Mouse (Mus musculus) limb, embryonic 10.5 days (tissue): ENCODE results near the gene Ank2. TPM values are rescaled to one million over a fixed set of nuclear protein-coding genes. Genes with fewer than 3 reads are reported as not detected.

ENCODE experiments used
- DNase-seq: peaks from one replicate; pipeline ENCODE4 v3.0.0-alpha.2; 2017; ENCODE audit warnings: low spot score
- H3K27ac ChIP-seq: fragments of 300-500 bp; sonication (generic); 2 replicates; pipeline ENCODE4 v1.5.1; 2016; ENCODE audit warnings: mild to moderate bottlenecking
- H3K27me3 ChIP-seq: fragments of 300-500 bp; sonication (generic); 2 replicates; pipeline ENCODE4 v1.6.1; 2016; ENCODE audit warnings: low read depth, mild to moderate bottlenecking; ENCODE audit not compliant: poor library complexity, severe bottlenecking
- H3K36me3 ChIP-seq: fragments of 300-500 bp; sonication (generic); 2 replicates; pipeline ENCODE4 v1.6.1; 2016; ENCODE audit warnings: mild to moderate bottlenecking, moderate library complexity
- H3K4me1 ChIP-seq: fragments of 300-500 bp; sonication (generic); 2 replicates; pipeline ENCODE4 v1.6.1; 2016
- H3K4me3 ChIP-seq: fragments of 300-500 bp; sonication (generic); 2 replicates; pipeline ENCODE4 v1.5.1; 2016; ENCODE audit warnings: mild to moderate bottlenecking, moderate library complexity
- H3K9me3 ChIP-seq: fragments of 300-500 bp; sonication (generic); replicated peaks from 2 replicates; pipeline ENCODE4 v1.6.1; 2016; ENCODE audit warnings: mild to moderate bottlenecking
- WGBS: fragments of 180-500 bp; shearing (Covaris S2); methylation state at CpG from one replicate; pipeline ENCODE4 v1.1.7; 2016; 5-methylcytosine and 5-hydroxymethylcytosine counted together
- polyA plus RNA-seq: library from polyadenylated mRNA; unstranded; fragments of >200 nt; fragmentation: Nextera tagmentation; extraction: Ambion mirVana; gene quantifications from 2 replicates; pipeline ENCODE4 v1.2.1, GENCODE M21; 2016

Ank2 gene
- polyA plus RNA-seq, 1 experiment from 2014 or later = 15.3 TPM

DNA sequence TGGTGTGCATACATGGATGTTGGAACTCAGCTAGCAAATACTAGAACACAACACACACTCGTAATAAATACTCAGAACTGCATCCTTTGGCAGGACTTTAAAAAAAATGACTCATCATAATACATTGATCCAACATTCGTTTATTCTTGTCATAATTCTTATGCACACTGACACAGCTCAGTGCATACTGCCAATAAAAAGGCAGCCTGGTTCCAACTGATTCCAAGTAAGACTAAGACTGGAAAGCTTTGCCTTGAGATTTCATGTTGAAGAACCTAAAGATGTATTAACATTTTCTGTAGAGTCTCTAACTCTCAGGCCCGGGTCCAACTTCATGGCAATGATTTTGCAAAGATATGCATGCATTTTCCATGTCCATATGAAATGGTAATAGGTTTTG is 512.5 kb downstream of the Ank2 start:
- Histone ChIP-seq H3K27ac (no peak overlapping the region), H3K36me3 (no peaks in the 10 kb centered on the region), H3K9me3 (no peaks in the 10 kb centered on the region), H3K4me3 (no peak overlapping the region), H3K4me1 (no peaks in the 10 kb centered on the region), H3K27me3 (no peaks in the 10 kb centered on the region)
- 90% methylated on average over 3 of the region's 3 CpGs for WGBS
- no peak for DNase-seq

DNA sequence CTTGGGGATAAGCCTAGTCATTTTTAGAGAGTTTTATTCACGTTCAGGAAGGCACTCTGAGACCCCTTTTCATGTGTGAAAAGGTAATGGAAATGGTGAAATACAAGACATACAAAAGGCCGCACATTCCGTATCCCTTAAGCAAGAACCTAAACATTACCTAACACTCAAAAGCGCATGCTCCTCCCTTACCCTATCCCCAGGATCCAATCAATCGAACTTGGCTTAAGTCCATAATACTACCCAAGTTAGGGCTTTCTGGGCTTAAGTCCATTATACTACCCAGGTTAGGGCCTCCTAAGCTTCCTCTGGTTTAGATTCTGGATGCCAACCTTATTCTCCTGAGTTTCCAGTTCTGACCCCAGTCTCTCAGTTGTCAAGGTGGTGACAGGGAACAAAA is 516.3 kb downstream of the Ank2 start:
- Histone ChIP-seq H3K36me3 (no peaks in the 10 kb centered on the region), H3K4me1 (no peaks in the 10 kb centered on the region), H3K27me3 (no peaks in the 10 kb centered on the region), H3K4me3 (no peak overlapping the region), H3K27ac (no peak overlapping the region), H3K9me3 (no peaks in the 10 kb centered on the region)
- DNase-seq = no peak
- 92% methylated on average over 5 of the region's 5 CpGs for WGBS

DNA sequence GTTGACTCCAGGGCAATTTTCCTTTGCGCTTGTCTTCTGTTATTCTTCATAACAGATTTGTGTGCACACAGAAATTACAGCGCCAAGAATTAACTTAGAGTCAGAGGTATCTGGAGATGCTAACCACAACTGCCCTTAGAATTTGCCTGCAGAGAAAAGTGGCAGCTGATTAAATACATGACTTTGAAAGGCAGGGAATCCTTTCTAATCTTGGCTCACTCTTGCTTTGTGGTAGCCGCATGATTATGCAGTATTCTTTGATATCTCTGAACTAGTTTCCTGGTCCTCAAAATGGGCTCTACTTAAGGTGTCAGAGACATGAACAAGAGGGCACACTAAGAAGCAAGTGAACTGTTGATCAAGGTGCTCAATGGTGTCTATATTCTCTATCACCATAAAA is 518.0 kb downstream of the Ank2 start:
- Histone ChIP-seq H3K4me1 (no peaks in the 10 kb centered on the region), H3K9me3 (no peaks in the 10 kb centered on the region), H3K27ac (no peak overlapping the region), H3K36me3 (no peaks in the 10 kb centered on the region), H3K4me3 (no peak overlapping the region), H3K27me3 (no peaks in the 10 kb centered on the region)
- WGBS = 97% methylated on average over 3 of the region's 3 CpGs
- DNase-seq = no peak

DNA sequence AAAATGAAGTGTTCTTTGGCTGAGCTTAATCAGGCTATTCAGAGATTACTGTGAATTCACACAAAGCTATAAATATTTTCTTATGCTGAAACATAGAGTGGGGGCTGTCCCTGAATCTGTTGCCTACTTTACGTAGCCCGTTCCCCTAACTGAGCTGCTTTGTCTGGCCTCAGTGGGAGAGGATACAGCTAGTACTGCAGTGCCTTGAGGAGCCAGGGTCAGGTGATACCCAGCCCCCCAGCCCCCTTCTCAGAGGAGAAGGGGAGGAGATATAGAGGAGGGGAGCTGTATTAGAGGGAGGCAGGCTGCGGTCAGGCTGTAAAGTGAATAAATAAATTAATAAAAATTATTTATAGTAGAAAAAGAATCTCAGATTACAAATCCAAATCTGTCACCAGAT is 519.5 kb downstream of the Ank2 start:
- WGBS = 92% methylated on average over 3 of the region's 3 CpGs
- DNase-seq = no peak
- H3K4me3 ChIP-seq = no peak overlapping the region
- no peaks in the 10 kb centered on the region for H3K9me3 ChIP-seq
- H3K27me3 ChIP-seq = no peaks in the 10 kb centered on the region
- no peaks in the 10 kb centered on the region for H3K36me3 ChIP-seq
- H3K27ac ChIP-seq = no peak overlapping the region
- no peaks in the 10 kb centered on the region for H3K4me1 ChIP-seq

DNA sequence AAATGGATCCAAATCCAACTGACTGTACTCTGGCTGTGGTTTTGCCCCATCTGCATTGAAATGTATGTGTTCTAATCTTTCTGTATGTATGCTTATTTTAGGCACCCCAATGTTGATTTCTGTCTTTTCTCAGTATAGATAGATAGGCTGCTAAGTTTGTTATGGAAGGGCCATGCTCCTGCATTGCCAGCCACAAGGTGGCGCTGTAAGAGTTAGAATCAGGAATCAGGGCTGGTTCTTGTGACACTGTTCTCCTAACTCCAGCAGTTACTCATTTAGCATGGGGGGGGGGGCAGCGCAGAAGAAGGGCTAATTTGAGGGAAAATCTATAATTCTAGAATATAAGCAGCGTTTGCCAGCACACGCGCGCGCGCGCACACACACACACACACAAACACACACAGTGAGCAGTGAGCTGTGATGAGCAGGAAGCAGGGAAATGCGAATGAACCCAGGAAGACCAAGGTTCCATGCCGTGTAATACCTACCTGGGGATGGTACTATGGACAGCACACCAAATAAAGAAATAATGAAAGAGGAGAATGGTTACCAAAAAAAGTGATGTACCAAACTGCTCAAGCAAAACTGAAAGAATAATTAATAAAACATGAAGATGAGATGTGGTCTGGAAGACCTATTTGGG is 520.3 kb downstream of the Ank2 start:
- Histone ChIP-seq H3K4me1 (no peaks in the 10 kb centered on the region), H3K27me3 (no peaks in the 10 kb centered on the region), H3K9me3 (no peaks in the 10 kb centered on the region), H3K27ac (no peak overlapping the region), H3K36me3 (no peaks in the 10 kb centered on the region), H3K4me3 (no peak overlapping the region)
- peak; percentile 78 for DNase-seq
- whole genome bisulfite sequencing = 69% methylated on average over 11 of the region's 11 CpGs

DNA sequence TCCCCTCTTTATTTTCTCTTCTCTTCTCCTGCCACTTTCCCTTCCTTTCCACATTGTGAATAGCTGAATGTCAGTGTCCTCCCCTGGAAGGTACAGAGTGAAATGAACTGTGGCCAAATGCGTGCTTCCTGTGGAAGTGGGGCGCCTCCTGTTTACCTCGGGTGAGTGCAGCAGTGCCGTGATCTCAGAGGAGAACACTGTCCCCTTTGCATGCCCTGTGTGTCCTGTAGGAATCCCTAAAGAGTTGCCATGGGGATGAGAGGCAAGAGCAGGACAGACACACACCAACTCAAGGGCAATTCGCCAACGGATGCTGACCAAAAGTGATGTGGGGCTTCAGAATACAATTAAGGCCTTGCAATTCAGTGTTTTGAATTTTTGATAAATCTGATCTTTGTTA is 521.8 kb downstream of the Ank2 start:
- H3K4me1 ChIP-seq = no peaks in the 10 kb centered on the region
- H3K27me3 ChIP-seq = no peaks in the 10 kb centered on the region
- H3K36me3 ChIP-seq = no peaks in the 10 kb centered on the region
- 86% methylated on average over 6 of the region's 6 CpGs for whole genome bisulfite sequencing
- DNase-seq = no peak
- H3K27ac ChIP-seq = no peak overlapping the region
- H3K4me3 ChIP-seq = no peak overlapping the region
- no peaks in the 10 kb centered on the region for H3K9me3 ChIP-seq

DNA sequence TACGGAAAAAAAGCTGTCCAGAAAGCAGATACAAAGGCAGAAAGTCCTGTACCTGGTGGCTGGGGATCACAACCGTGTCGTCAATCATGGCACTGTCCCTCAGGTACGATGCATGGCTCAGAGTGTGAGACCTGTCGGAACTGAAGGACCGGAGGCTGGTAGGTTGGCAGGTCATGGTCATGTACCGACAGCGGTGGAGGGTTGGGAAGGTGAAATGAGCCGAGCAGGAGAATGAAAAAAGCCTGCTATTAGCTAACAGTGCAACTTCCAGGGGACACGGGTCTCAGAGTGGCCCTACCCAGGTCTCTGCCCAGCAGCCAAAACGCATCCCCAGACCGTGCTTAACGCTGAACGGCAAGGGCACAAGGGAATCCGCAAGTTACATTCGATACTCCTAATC is 522.4 kb downstream of the Ank2 start:
- no peaks in the 10 kb centered on the region for H3K27me3 ChIP-seq
- H3K4me1 ChIP-seq = no peaks in the 10 kb centered on the region
- no peaks in the 10 kb centered on the region for H3K9me3 ChIP-seq
- no peak for DNase-seq
- no peaks in the 10 kb centered on the region for H3K36me3 ChIP-seq
- H3K27ac ChIP-seq = no peak overlapping the region
- no peak overlapping the region for H3K4me3 ChIP-seq
- WGBS = 90% methylated on average over 16 of the region's 16 CpGs

DNA sequence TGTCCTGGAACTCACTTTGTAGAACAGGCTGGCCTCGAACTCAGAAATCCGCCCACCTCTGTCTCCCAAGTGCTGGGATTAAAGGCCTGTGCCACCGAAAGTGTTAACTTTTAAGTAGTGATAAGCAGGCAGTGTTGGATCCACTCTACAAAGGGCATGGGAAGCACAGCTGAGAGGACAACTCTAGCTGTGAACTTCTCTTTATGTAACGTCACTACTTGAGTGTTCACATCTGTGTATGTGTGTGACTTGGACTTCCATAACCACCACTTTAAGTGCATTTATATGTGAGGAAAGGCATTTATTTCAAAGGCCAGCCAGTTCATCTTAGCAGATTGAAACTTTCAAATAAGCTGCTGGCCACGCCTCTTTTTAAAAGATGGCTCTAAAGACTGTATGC is 523.7 kb downstream of the Ank2 start:
- no peak for DNase-seq
- Histone ChIP-seq H3K27me3 (no peaks in the 10 kb centered on the region), H3K27ac (no peak overlapping the region), H3K4me1 (no peaks in the 10 kb centered on the region), H3K4me3 (no peak overlapping the region), H3K9me3 (no peaks in the 10 kb centered on the region), H3K36me3 (no peaks in the 10 kb centered on the region)
- WGBS = 90% methylated on average over 5 of the region's 5 CpGs

DNA sequence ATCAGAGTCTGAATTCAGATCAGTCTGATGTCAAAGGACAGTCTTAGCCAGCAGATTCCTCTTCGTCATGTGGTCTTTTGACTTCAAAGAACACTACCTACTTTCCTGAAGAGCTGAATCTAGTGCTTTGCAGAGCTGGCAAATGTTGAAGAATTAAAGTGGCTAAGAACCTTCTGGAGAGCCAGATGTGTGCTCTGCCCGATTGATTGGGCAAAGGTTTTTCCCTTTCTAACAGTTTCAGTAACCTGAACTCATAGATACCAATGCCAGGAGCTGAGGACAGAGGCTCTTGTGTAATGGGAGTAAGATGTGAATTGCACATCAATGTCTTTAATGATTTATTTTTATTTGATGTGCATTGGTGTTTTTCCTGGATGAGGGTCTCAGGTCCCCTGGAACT is 525.6 kb downstream of the Ank2 start:
- Histone ChIP-seq H3K4me1 (no peaks in the 10 kb centered on the region), H3K36me3 (no peaks in the 10 kb centered on the region), H3K4me3 (no peak overlapping the region), H3K27me3 (no peaks in the 10 kb centered on the region), H3K9me3 (no peaks in the 10 kb centered on the region), H3K27ac (no peak overlapping the region)
- WGBS = 88% methylated on average over 2 of the region's 2 CpGs
- DNase-seq = no peak

DNA sequence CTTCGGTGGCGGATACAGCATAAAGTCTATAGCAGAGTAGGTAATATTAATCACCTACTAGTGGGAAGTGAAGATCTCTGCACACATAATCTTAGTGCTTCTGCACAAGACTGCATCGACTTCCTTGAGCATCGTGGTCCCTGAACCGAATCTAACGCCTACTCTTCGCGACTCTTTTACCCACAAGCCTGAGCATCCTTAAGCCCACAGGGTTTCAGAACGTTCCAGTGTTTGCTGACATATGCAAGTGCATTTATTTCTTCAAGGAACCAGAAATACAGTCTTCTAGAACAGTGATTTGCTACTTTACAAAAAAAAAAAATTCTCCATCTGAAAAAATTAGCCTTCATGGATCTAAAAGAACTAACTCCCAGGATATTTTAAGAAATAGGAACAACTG is 527.6 kb downstream of the Ank2 start:
- H3K4me1 ChIP-seq = no peaks in the 10 kb centered on the region
- no peak for DNase-seq
- WGBS = 92% methylated on average over 9 of the region's 9 CpGs
- H3K27me3 ChIP-seq = no peaks in the 10 kb centered on the region
- no peak overlapping the region for H3K4me3 ChIP-seq
- no peak overlapping the region for H3K27ac ChIP-seq
- no peaks in the 10 kb centered on the region for H3K9me3 ChIP-seq
- no peaks in the 10 kb centered on the region for H3K36me3 ChIP-seq

DNA sequence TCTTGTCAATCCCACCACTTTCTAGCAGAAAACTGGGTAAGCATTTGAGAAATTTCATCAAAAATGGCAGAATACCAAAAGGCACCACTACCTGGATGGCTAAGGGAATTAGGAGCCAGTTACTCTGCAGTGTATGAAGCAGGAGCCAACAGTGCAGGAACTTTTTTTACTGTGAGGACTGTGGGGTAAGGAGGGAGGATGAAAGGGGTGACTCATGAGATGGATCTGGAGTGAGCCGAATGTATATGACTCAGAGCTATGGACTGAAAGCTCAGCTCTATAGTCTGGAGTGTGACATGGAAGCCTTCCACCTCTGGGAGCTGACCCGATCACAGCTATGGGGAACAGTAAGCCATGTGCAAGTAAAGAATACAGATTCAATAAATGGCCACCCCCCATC is 530.4 kb downstream of the Ank2 start:
- no peak for DNase-seq
- WGBS = 95% methylated on average over 2 of the region's 2 CpGs
- Histone ChIP-seq H3K9me3 (no peaks in the 10 kb centered on the region), H3K4me1 (no peaks in the 10 kb centered on the region), H3K36me3 (no peaks in the 10 kb centered on the region), H3K4me3 (no peak overlapping the region), H3K27me3 (no peaks in the 10 kb centered on the region), H3K27ac (no peak overlapping the region)

DNA sequence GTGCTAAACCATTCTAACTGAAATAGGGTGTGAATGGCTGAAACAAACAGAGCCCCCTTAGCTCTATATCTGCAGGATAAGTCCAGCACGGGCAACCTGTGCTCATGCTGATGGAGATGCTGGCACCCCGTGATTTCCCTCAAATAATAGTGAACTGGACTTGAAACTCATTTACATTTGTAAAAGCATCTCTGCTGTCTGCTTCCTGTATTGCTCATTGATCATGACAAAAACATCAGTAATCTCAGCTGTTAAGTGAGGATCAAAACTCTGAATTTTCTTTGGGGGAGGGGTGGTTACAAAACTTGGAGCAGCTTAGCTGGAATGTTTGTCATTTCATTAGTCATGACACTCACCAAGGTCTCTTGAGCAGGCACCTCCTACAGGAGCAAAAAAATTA is 533.4 kb downstream of the Ank2 start:
- Histone ChIP-seq H3K36me3 (no peaks in the 10 kb centered on the region), H3K4me3 (no peak overlapping the region), H3K4me1 (no peaks in the 10 kb centered on the region), H3K9me3 (no peaks in the 10 kb centered on the region), H3K27ac (no peak overlapping the region), H3K27me3 (no peaks in the 10 kb centered on the region)
- WGBS = 90% methylated on average over 2 of the region's 2 CpGs
- no peak for DNase-seq

DNA sequence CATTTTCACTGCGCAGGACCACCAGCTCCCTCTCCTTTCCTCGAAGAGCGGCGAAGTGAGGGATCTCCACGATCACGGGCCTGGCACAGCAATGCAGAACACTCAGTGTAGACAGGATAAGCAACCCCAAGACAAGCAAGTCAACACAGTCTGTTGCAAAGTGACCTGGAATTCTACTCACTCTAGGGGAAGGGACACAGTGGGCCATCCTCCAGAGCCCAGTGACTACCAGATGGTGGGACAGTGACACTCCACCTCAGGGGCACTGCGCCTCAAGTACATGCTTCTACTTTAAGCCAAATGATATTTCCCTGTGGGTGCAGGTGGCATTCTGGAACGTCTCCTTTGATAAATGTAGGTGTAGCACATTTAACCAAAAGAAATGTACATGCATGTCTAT is 536.8 kb downstream of the Ank2 start:
- H3K4me3 ChIP-seq = no peak overlapping the region
- 94% methylated on average over 8 of the region's 8 CpGs for WGBS
- no peaks in the 10 kb centered on the region for H3K9me3 ChIP-seq
- no peaks in the 10 kb centered on the region for H3K27me3 ChIP-seq
- no peaks in the 10 kb centered on the region for H3K4me1 ChIP-seq
- H3K27ac ChIP-seq = no peak overlapping the region
- no peaks in the 10 kb centered on the region for H3K36me3 ChIP-seq
- DNase-seq = no peak

DNA sequence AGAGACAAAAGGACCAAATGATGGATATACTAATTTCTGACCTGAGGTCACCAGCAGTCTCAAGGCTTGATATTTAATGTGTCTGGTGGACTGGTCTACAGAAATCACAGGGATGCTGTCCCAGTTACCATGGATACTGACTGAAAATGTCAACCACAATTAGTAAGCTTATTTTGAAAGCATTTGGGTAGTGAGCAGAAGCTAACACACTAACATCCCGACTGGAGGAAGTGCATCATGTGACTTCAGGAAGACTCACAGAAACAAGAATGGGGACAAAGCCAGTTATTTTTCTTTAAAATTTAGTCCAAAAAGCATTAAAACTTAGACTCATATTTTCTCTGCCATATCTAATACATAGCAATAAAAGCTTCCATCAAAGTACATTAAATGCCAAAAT is 546.5 kb downstream of the Ank2 start:
- Histone ChIP-seq H3K27ac (no peak overlapping the region), H3K4me3 (no peak overlapping the region), H3K27me3 (no peaks in the 10 kb centered on the region), H3K9me3 (no peaks in the 10 kb centered on the region), H3K36me3 (no peaks in the 10 kb centered on the region), H3K4me1 (no peaks in the 10 kb centered on the region)
- DNase-seq = no peak
- WGBS = 74% methylated on average over 1 of the region's 1 CpGs
